Mouse (Mus musculus): Measurements from ENCODE around the gene Gpbp1l1. TPM values are rescaled to one million over a fixed set of nuclear protein-coding genes. Genes with fewer than 3 reads are reported as not detected.

The Gpbp1l1 gene
- polyA plus RNA-seq, 1 experiment from 2014 or later: 13.4 TPM

GRCm38 (mm10) chr4:116596379-116596778, 38.9 kb downstream of the Gpbp1l1 start, which contains the start of gene Ccdc17:
Gene Ccdc17 (plus strand): TSS chr4:116596654.
- H3K27me3 ChIP-seq: no peaks in the 10 kb centered on the region
- H3K4me1 ChIP-seq (replicated peaks): peaks cover 33% of the 10 kb centered on the region
- H3K4me3 ChIP-seq (replicated peaks): peak within 1 kb of the TSS; percentile 76
- no peaks in the 10 kb centered on the region for H3K9me3 ChIP-seq (replicated peaks)
- H3K27ac ChIP-seq (replicated peaks): peak within 1 kb of the TSS; percentile 77
- peaks cover 51% of the 10 kb centered on the region for H3K36me3 ChIP-seq (replicated peaks)
- peak within 1 kb of the TSS; percentile 72 for H3K9ac ChIP-seq
- no peak for ATAC-seq (ENCODE audit: insufficient read depth)
- 33% methylated on average over 5 of the region's 5 CpGs for WGBS (ENCODE audit: insufficient replicate concordance)
- peak within 1 kb of the TSS; percentile 92 for H3K4me2 ChIP-seq

GRCm38 (mm10) chr4:116596978-116597881, 39.8 kb downstream of the Gpbp1l1 start:
- Histone ChIP-seq H3K4me3 (replicated peaks) (peak overlapping the region; percentile 76), H3K27me3 (no peaks in the 10 kb centered on the region), H3K27ac (replicated peaks) (peak overlapping the region; percentile 77), H3K4me2 (peak overlapping the region; percentile 92), H3K9ac (peak overlapping the region; percentile 72), H3K9me3 (replicated peaks) (no peaks in the 10 kb centered on the region), H3K36me3 (replicated peaks) (peaks cover 51% of the 10 kb centered on the region), H3K4me1 (replicated peaks) (peaks cover 33% of the 10 kb centered on the region)
- WGBS (ENCODE audit: insufficient replicate concordance): 1% methylated on average over 50 of the region's 50 CpGs
- ATAC-seq (ENCODE audit: insufficient read depth): peak; percentile 93

GRCm38 (mm10) chr4:116612621-116613020, 55.2 kb downstream of the Gpbp1l1 start:
- H3K4me2 ChIP-seq: no peak overlapping the region
- no peaks in the 10 kb centered on the region for H3K4me1 ChIP-seq (replicated peaks)
- H3K27me3 ChIP-seq: no peaks in the 10 kb centered on the region
- H3K9me3 ChIP-seq (replicated peaks): no peaks in the 10 kb centered on the region
- no peak overlapping the region for H3K9ac ChIP-seq
- no peak overlapping the region for H3K27ac ChIP-seq (replicated peaks)
- peaks cover 78% of the 10 kb centered on the region for H3K36me3 ChIP-seq (replicated peaks)
- ATAC-seq (ENCODE audit: insufficient read depth): no peak
- no peak overlapping the region for H3K4me3 ChIP-seq (replicated peaks)
- 86% methylated on average over 2 of the region's 2 CpGs for WGBS (ENCODE audit: insufficient replicate concordance)

- H3K4me3 ChIP-seq (replicated peaks): no peak overlapping the region
- no peaks in the 10 kb centered on the region for H3K4me1 ChIP-seq (replicated peaks)
- H3K9me3 ChIP-seq (replicated peaks): no peaks in the 10 kb centered on the region
- peaks cover 77% of the 10 kb centered on the region for H3K36me3 ChIP-seq (replicated peaks)
- no peak for ATAC-seq (ENCODE audit: insufficient read depth)
- H3K4me2 ChIP-seq: no peak overlapping the region
- no peak overlapping the region for H3K9ac ChIP-seq
- WGBS (ENCODE audit: insufficient replicate concordance): 91% methylated on average over 2 of the region's 2 CpGs
- H3K27ac ChIP-seq (replicated peaks): no peak overlapping the region
- H3K27me3 ChIP-seq: no peaks in the 10 kb centered on the region
Measured at GRCm38 (mm10) chr4:116615237-116615636, 57.8 kb downstream of the Gpbp1l1 start.

GRCm38 (mm10) chr4:116624831-116625230, 67.4 kb downstream of the Gpbp1l1 start:
- Histone ChIP-seq H3K36me3 (replicated peaks) (peaks cover 40% of the 10 kb centered on the region), H3K4me2 (peak overlapping the region; percentile 81), H3K27me3 (no peaks in the 10 kb centered on the region), H3K4me1 (replicated peaks) (peaks cover 27% of the 10 kb centered on the region), H3K4me3 (replicated peaks) (peak overlapping the region; percentile 96; the same call in 1 of the 2 replicates), H3K9ac (no peak overlapping the region), H3K9me3 (replicated peaks) (no peaks in the 10 kb centered on the region), H3K27ac (replicated peaks) (no peak overlapping the region)
- 77% methylated on average over 4 of the region's 4 CpGs for WGBS (ENCODE audit: insufficient replicate concordance)
- ATAC-seq (ENCODE audit: insufficient read depth): no peak

GRCm38 (mm10) chr4:116626658-116627358, 69.3 kb downstream of the Gpbp1l1 start:
- Histone ChIP-seq H3K9me3 (replicated peaks) (no peaks in the 10 kb centered on the region), H3K4me3 (replicated peaks) (peak overlapping the region; percentile 96), H3K4me1 (replicated peaks) (peaks cover 27% of the 10 kb centered on the region), H3K4me2 (peak overlapping the region; percentile 81), H3K27me3 (no peaks in the 10 kb centered on the region), H3K9ac (peak overlapping the region; percentile 87), H3K27ac (replicated peaks) (peak overlapping the region; percentile 94), H3K36me3 (replicated peaks) (peaks cover 25% of the 10 kb centered on the region)
- WGBS (ENCODE audit: insufficient replicate concordance): under 1% methylated on average over 53 of the region's 53 CpGs
- ATAC-seq (ENCODE audit: insufficient read depth): peak; percentile 65

GRCm38 (mm10) chr4:116627359-116627716, 69.9 kb downstream of the Gpbp1l1 start:
- ATAC-seq (ENCODE audit: insufficient read depth): peak; percentile 85
- under 1% methylated on average over 13 of the region's 13 CpGs for WGBS (ENCODE audit: insufficient replicate concordance)
- H3K9me3 ChIP-seq (replicated peaks): no peaks in the 10 kb centered on the region
- peak overlapping the region; percentile 81 for H3K4me2 ChIP-seq
- H3K4me1 ChIP-seq (replicated peaks): peaks cover 27% of the 10 kb centered on the region
- H3K36me3 ChIP-seq (replicated peaks): peaks cover 20% of the 10 kb centered on the region
- peak overlapping the region; percentile 87 for H3K9ac ChIP-seq
- peak overlapping the region; percentile 94 for H3K27ac ChIP-seq (replicated peaks)
- no peaks in the 10 kb centered on the region for H3K27me3 ChIP-seq
- H3K4me3 ChIP-seq (replicated peaks): peak overlapping the region; percentile 96

- Histone ChIP-seq H3K27me3 (no peaks in the 10 kb centered on the region), H3K36me3 (replicated peaks) (peaks cover 15% of the 10 kb centered on the region), H3K27ac (replicated peaks) (peak within 1 kb of the TSS; percentile 94), H3K4me2 (peak within 1 kb of the TSS; percentile 81), H3K9me3 (replicated peaks) (no peaks in the 10 kb centered on the region), H3K4me1 (replicated peaks) (peaks cover 27% of the 10 kb centered on the region), H3K9ac (peak within 1 kb of the TSS; percentile 87), H3K4me3 (replicated peaks) (peak within 1 kb of the TSS; percentile 96)
- peak; percentile 77 for ATAC-seq (ENCODE audit: insufficient read depth)
- 7% methylated on average over 23 of the region's 23 CpGs for WGBS (ENCODE audit: insufficient replicate concordance)
Measured at GRCm38 (mm10) chr4:116627722-116628662, 70.5 kb downstream of the Gpbp1l1 start, which contains the start of gene Nasp. Gene Nasp (minus strand): TSS chr4:116627941.

- ATAC-seq (ENCODE audit: insufficient read depth): no peak
- peaks cover 45% of the 10 kb centered on the region for H3K36me3 ChIP-seq (replicated peaks)
- no peak overlapping the region for H3K27ac ChIP-seq (replicated peaks)
- no peak overlapping the region for H3K4me3 ChIP-seq (replicated peaks)
- no peaks in the 10 kb centered on the region for H3K4me1 ChIP-seq (replicated peaks)
- H3K4me2 ChIP-seq: no peak overlapping the region
- H3K27me3 ChIP-seq: no peaks in the 10 kb centered on the region
- no peak overlapping the region for H3K9ac ChIP-seq
- no peaks in the 10 kb centered on the region for H3K9me3 ChIP-seq (replicated peaks)
- 68% methylated on average over 1 of the region's 1 CpGs for WGBS (ENCODE audit: insufficient replicate concordance)
Measured at GRCm38 (mm10) chr4:116635197-116635596, 77.7 kb downstream of the Gpbp1l1 start.

GRCm38 (mm10) chr4:116638821-116639220, 81.4 kb downstream of the Gpbp1l1 start:
- ATAC-seq (ENCODE audit: insufficient read depth): no peak
- Histone ChIP-seq H3K4me2 (no peak overlapping the region), H3K27ac (replicated peaks) (no peak overlapping the region), H3K9me3 (replicated peaks) (no peaks in the 10 kb centered on the region), H3K4me1 (replicated peaks) (no peaks in the 10 kb centered on the region), H3K4me3 (replicated peaks) (no peak overlapping the region), H3K36me3 (replicated peaks) (peaks cover 76% of the 10 kb centered on the region), H3K27me3 (no peaks in the 10 kb centered on the region), H3K9ac (no peak overlapping the region)
- 87% methylated on average over 6 of the region's 6 CpGs for WGBS (ENCODE audit: insufficient replicate concordance)
